8 mouse cellular contexts compared by ENCODE assay signal in the genomic region with DNA sequence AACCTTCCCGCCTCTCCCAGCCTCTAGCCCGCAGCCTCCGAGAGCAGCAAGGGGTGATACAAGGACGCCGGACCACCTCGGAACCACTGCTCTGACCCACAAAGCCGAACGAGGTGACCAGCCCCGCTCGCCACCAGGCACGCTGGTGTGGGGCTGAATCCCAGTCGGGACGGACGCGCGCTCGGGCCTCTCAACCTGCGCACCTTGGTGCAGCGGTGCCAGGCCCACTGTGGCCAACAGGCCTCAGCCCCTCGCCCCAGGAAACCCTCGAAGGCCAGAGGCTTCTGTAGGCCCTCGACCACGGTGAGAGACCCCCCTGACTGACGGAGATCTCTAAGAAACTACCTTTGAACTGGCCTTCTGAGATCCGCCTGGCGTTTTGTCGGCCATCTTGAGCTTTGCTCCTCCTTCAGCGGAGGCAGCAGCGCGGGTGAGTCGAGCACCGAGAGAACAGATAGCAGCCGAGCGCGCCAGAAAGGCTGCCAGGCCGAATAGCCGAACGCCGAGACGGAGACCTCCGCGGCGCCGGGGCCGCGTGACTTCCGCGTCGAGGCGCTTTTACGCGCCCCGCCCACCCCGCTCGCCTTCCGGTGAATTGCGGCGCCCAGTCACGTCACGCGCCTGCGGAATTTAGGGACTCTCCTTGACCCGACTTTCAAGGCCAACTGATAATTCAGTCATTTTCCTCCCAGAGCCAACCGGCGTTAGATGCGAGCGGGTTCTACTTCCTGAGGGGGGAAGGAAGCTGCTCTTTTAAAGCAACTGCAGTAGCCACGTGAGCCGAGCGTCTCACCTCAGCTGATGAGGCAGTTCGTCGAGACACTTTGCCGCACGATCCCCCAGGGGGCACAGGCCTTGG. TPM values are rescaled to one million over a fixed set of nuclear protein-coding genes. Genes with fewer than 3 reads are reported as not detected.
DNase-seq lines count a peak whose midpoint lies in the region; ATAC-seq and TF ChIP-seq lines count a peak whose summit lies in the region.

U2surp (minus strand) TSS at position 525 of the 859 bp plus-strand sequence.

- peak within 1 kb of the TSS; percentile 93 for H3K9ac ChIP-seq in lung, postnatal 0 days (replicated peaks; ENCODE audit: low read depth)

- H3K36me3 ChIP-seq in hindbrain, embryonic 10.5 days: peaks cover 12% of the 10 kb centered on the region; the same call in 1 of the 2 replicates
- no peaks in the 10 kb centered on the region for H3K36me3 ChIP-seq in lung, postnatal 0 days (ENCODE audit: insufficient read depth, low read length)

- H3K4me1 ChIP-seq in hindbrain, embryonic 10.5 days (replicated peaks): peaks cover 21% of the 10 kb centered on the region
- peaks cover 7% of the 10 kb centered on the region; the same call in 1 of the 2 replicates for H3K4me1 ChIP-seq in lung, postnatal 0 days (ENCODE audit: insufficient read depth, low read depth, low read length)

- no peaks in the 10 kb centered on the region for H3K9me3 ChIP-seq in hindbrain, embryonic 10.5 days
- H3K9me3 ChIP-seq in lung, postnatal 0 days (ENCODE audit: low read length): no peaks in the 10 kb centered on the region

- ATAC-seq in frontal cortex, adult (ENCODE audit: low TSS enrichment): peak; percentile 92
- ATAC-seq in lung, postnatal 0 days: peak; percentile 97

- no peaks in the 10 kb centered on the region for H3K27me3 ChIP-seq in hindbrain, embryonic 10.5 days (ENCODE audit: insufficient read depth, poor library complexity, severe bottlenecking)
- no peaks in the 10 kb centered on the region for H3K27me3 ChIP-seq in lung, postnatal 0 days (replicated peaks; ENCODE audit: insufficient read depth, low read length)

- WGBS in hindbrain, embryonic 10.5 days: under 1% methylated on average over 74 of the region's 74 CpGs
- WGBS in lung, postnatal 0 days: under 1% methylated on average over 74 of the region's 74 CpGs

- DNase-seq in MN1 (ENCODE audit: low spot score): peak; percentile 96
- peak; percentile 95 for DNase-seq in cerebellum, adult 9-10 months
- DNase-seq in hindbrain, embryonic 10.5 days (ENCODE audit: low spot score): peak; percentile 96
- DNase-seq in layer of hippocampus, adult 9-11 months: peak; percentile 97
- DNase-seq in lung, postnatal 0 days (ENCODE audit: low spot score): peak; percentile 98
- peak; percentile 92 for DNase-seq in ovary, postnatal 14 days (ENCODE audit: low spot score)
- peak; percentile 96 for DNase-seq in thymus, postnatal 14 days

- peak within 1 kb of the TSS; percentile 85 for H3K4me2 ChIP-seq in lung, postnatal 0 days (replicated peaks; ENCODE audit: low read depth, low read length)

- no peak for TF ChIP-seq CTCF in lung, postnatal 0 days (IDR thresholded peaks at IDR 0.05)

- TF ChIP-seq EP300 in lung, postnatal 0 days (IDR thresholded peaks at IDR 0.05): no peak

- H3K27ac ChIP-seq in hindbrain, embryonic 10.5 days: peak within 1 kb of the TSS; percentile 98
- peak within 1 kb of the TSS; percentile 92 for H3K27ac ChIP-seq in lung, postnatal 0 days (ENCODE audit: low read length)

- peak within 1 kb of the TSS; percentile 97 for H3K4me3 ChIP-seq in hindbrain, embryonic 10.5 days
- peak within 1 kb of the TSS; percentile 99 for H3K4me3 ChIP-seq in lung, postnatal 0 days (ENCODE audit: low read depth, low read length)

RNA-seq across cellular contexts. Expression of gene U2surp, which starts in this region (rescaled TPM):
- polyA plus RNA-seq in hindbrain, embryonic 10.5 days (2016; fragmentation: Nextera tagmentation; extraction: Ambion mirVana): 101 and 129 TPM in 2 replicates
- 73.2 and 84.4 TPM in 2 replicates for polyA plus RNA-seq in lung, postnatal 0 days (2015; fragmentation: Nextera tagmentation; extraction: Ambion mirVana)

Comparison
In these comparisons a context has a peak if more than half of its experiments do, and no peak if none do; other contexts are left out.
1. Peak in every context shown above with its lines: DNase-seq, ATAC-seq, H3K4me3 ChIP-seq and H3K27ac ChIP-seq.